Mouse (Mus musculus) neural tube, embryonic 13.5 days (tissue): ENCODE data around the gene Ankrd66. TPM values are rescaled to one million over a fixed set of nuclear protein-coding genes. Genes with fewer than 3 reads are reported as not detected.
"Not testable (repeated sequence)": the region's sequence is repeated elsewhere in the genome, so short reads cannot be mapped to it uniquely, and the experiment has no call there.

Experiments used
- ATAC-seq: fragments of 200-750 bp; cut with Nextera tagmentation; 2 replicates; pipeline ENCODE4 v1.8.0; 2017; ENCODE audit warnings: low read depth, mild to moderate bottlenecking, moderate TSS enrichment, moderate library complexity
- H3K27ac ChIP-seq: fragments of 300-500 bp; sonication (generic); replicated peaks from 2 replicates; pipeline ENCODE4 v1.5.1; 2015; ENCODE audit warnings: moderate library complexity, mild to moderate bottlenecking, inconsistent platforms
- H3K27me3 ChIP-seq: fragments of 300-500 bp; sonication (generic); 2 replicates; pipeline ENCODE4 v1.6.1; 2015; ENCODE audit warnings: mild to moderate bottlenecking, inconsistent platforms
- H3K36me3 ChIP-seq: fragments of 300-500 bp; sonication (generic); 2 replicates; pipeline ENCODE4 v1.6.1; 2015; ENCODE audit warnings: mild to moderate bottlenecking, inconsistent platforms
- H3K4me1 ChIP-seq: fragments of 300-500 bp; sonication (generic); replicated peaks from 2 replicates; pipeline ENCODE4 v1.6.1; 2015; ENCODE audit warnings: inconsistent platforms
- H3K4me2 ChIP-seq: fragments of 300-500 bp; sonication (generic); 2 replicates; pipeline ENCODE4 v1.6.1; 2015; ENCODE audit warnings: inconsistent platforms, mild to moderate bottlenecking, moderate library complexity
- H3K4me3 ChIP-seq: fragments of 300-500 bp; sonication (generic); 2 replicates; pipeline ENCODE4 v1.5.1; 2015; ENCODE audit warnings: mild to moderate bottlenecking, inconsistent platforms
- H3K9ac ChIP-seq: fragments of 300-500 bp; sonication (generic); 2 replicates; pipeline ENCODE4 v1.6.1; 2015; ENCODE audit warnings: moderate library complexity, mild to moderate bottlenecking, inconsistent platforms
- H3K9me3 ChIP-seq: fragments of 300-500 bp; sonication (generic); 2 replicates; pipeline ENCODE4 v1.6.1; 2016; ENCODE audit warnings: inconsistent platforms
- WGBS: fragments of 180-500 bp; shearing (Covaris S2); methylation state at CpG from one replicate; pipeline ENCODE4 v1.1.7; 2015; 5-methylcytosine and 5-hydroxymethylcytosine counted together
- polyA plus RNA-seq: library from polyadenylated mRNA; unstranded; fragments of >200 nt; fragmentation: Nextera tagmentation; extraction: Ambion mirVana; gene quantifications from 2 replicates; pipeline ENCODE4 v1.2.1, GENCODE M21; 2015

Ankrd66 gene
- polyA plus RNA-seq, 1 experiment from 2014 or later, result 0.14 TPM

DNA sequence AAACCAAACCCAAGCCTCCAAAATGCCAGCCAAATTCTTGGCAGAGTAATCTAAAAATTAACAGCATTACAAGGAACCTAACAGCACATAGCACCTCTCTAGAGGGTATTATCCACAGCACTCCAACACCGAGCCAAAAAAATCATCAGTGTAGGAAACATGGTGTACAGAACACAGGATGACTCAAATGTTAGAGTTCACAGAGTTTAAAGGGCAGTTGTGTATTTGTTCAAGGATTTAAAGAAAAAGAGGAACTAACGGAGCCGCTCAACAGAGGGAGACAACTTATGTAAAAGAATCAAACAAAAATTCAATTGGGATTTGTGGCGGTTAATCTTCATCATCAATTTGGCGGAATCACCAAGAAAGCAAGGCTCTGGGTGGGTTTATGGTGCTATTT is 47.9 kb downstream of the Ankrd66 start:
- Histone ChIP-seq H3K36me3 (no peaks in the 10 kb centered on the region), H3K9ac (no peak overlapping the region), H3K27me3 (no peaks in the 10 kb centered on the region), H3K9me3 (no peaks in the 10 kb centered on the region), H3K4me1 (no peaks in the 10 kb centered on the region), H3K27ac (no peak overlapping the region), H3K4me2 (no peak overlapping the region), H3K4me3 (no peak overlapping the region)
- WGBS, result 91% methylated on average over 5 of the region's 5 CpGs
- no peak for ATAC-seq

- not testable (repeated sequence) for H3K27ac ChIP-seq, H3K27me3 ChIP-seq, H3K9me3 ChIP-seq, H3K9ac ChIP-seq, H3K36me3 ChIP-seq, H3K4me1 ChIP-seq, H3K4me3 ChIP-seq, ATAC-seq, H3K4me2 ChIP-seq
- 93% methylated on average over 7 of the region's 10 CpGs for WGBS
Observed at GRCm38 (mm10) chr17:43490371-43490770, 53.1 kb downstream of the Ankrd66 start.

GRCm38 (mm10) chr17:43488439-43489151 is 54.8 kb downstream of the Ankrd66 start:
- no peak overlapping the region for H3K9ac ChIP-seq
- H3K27ac ChIP-seq, result no peak overlapping the region
- H3K9me3 ChIP-seq, result no peaks in the 10 kb centered on the region
- H3K36me3 ChIP-seq, result no peaks in the 10 kb centered on the region
- no peak overlapping the region for H3K4me3 ChIP-seq
- no peak for ATAC-seq
- WGBS, result 96% methylated on average over 2 of the region's 2 CpGs
- no peaks in the 10 kb centered on the region for H3K27me3 ChIP-seq
- no peaks in the 10 kb centered on the region for H3K4me1 ChIP-seq
- H3K4me2 ChIP-seq, result no peak overlapping the region

- Histone ChIP-seq H3K27me3 (no peaks in the 10 kb centered on the region), H3K36me3 (no peaks in the 10 kb centered on the region), H3K27ac (no peak overlapping the region), H3K4me2 (no peak overlapping the region), H3K4me3 (no peak overlapping the region), H3K9ac (no peak overlapping the region), H3K9me3 (no peaks in the 10 kb centered on the region), H3K4me1 (no peaks in the 10 kb centered on the region)
- 87% methylated on average over 3 of the region's 3 CpGs for WGBS
- no peak for ATAC-seq
Observed at GRCm38 (mm10) chr17:43485982-43486381, 57.5 kb downstream of the Ankrd66 start.

Other genes starting within 250 kb of the Ankrd66 start
- gene Adgrf5, start 183.2 kb downstream of the Ankrd66 start, polyA plus RNA-seq, result 9.8 and 10.4 TPM in 2 replicates
- gene Mep1a, start 40.8 kb downstream of the Ankrd66 start, polyA plus RNA-seq, result not detected in 2 replicates
- gene Pla2g7, start 24.5 kb upstream of the Ankrd66 start, polyA plus RNA-seq, result 63.6 and 66.2 TPM in 2 replicates
- 0.25 and 0.87 TPM in 2 replicates for gene Tdrd6, start 86.7 kb upstream of the Ankrd66 start, polyA plus RNA-seq
- 92.2 and 96.9 TPM in 2 replicates for gene Slc25a27, start 123.6 kb upstream of the Ankrd66 start, polyA plus RNA-seq
- 13.2 TPM in 2 replicates for gene Cyp39a1, start 123.8 kb upstream of the Ankrd66 start, polyA plus RNA-seq